Mouse (Mus musculus) kidney, embryonic 14.5 days (tissue): ENCODE measurements around the gene AC134908.4. TPM values are rescaled to one million over a fixed set of nuclear protein-coding genes. Genes with fewer than 3 reads are reported as not detected.

Experiments
- ATAC-seq: fragments of 200-750 bp; cut with Nextera tagmentation; 2 replicates; pipeline ENCODE4 v1.8.0; 2017; ENCODE audit warnings: moderate number of reproducible peaks, mild to moderate bottlenecking, moderate TSS enrichment, moderate library complexity; ENCODE audit not compliant: low FRiP score, low TSS enrichment
- H3K27ac ChIP-seq: fragments of 300-500 bp; sonication (generic); 2 replicates; pipeline ENCODE4 v1.5.1; 2014; ENCODE audit warnings: low read depth, mild to moderate bottlenecking, low read length, moderate library complexity, mixed read lengths
- H3K27me3 ChIP-seq: fragments of 300-500 bp; sonication (generic); 2 replicates; pipeline ENCODE4 v1.6.1; 2014; ENCODE audit warnings: mild to moderate bottlenecking, low read length; ENCODE audit not compliant: control insufficient read depth, insufficient read depth
- H3K36me3 ChIP-seq: fragments of 300-500 bp; sonication (generic); 2 replicates; pipeline ENCODE4 v1.6.1; 2014; ENCODE audit warnings: low read length, mixed read lengths; ENCODE audit not compliant: control insufficient read depth, insufficient read depth
- H3K4me1 ChIP-seq: fragments of 300-500 bp; sonication (generic); 2 replicates; pipeline ENCODE4 v1.6.1; 2014; ENCODE audit warnings: low read length, mixed read lengths; ENCODE audit not compliant: control insufficient read depth, insufficient read depth
- H3K4me2 ChIP-seq: fragments of 300-500 bp; sonication (generic); replicated peaks from 2 replicates; pipeline ENCODE4 v1.6.1; 2014; ENCODE audit warnings: low read depth, mild to moderate bottlenecking, low read length
- H3K4me3 ChIP-seq: fragments of 300-500 bp; sonication (generic); 2 replicates; pipeline ENCODE4 v1.5.1; 2014; ENCODE audit warnings: mild to moderate bottlenecking, low read length
- H3K9ac ChIP-seq: fragments of 300-500 bp; sonication (generic); 2 replicates; pipeline ENCODE4 v1.6.1; 2014; ENCODE audit warnings: low read depth, mild to moderate bottlenecking, low read length, moderate library complexity
- H3K9me3 ChIP-seq: fragments of 300-500 bp; sonication (generic); 2 replicates; pipeline ENCODE4 v1.6.1; 2016; ENCODE audit warnings: low read length; ENCODE audit not compliant: control insufficient read depth
- WGBS: fragments of 180-500 bp; shearing (Covaris S2); extraction: QIAGEN DNeasy Blood & Tissue Kit; methylation state at CpG from one replicate; pipeline ENCODE4 v1.1.7; 2014; 5-methylcytosine and 5-hydroxymethylcytosine counted together
- polyA plus RNA-seq: library from polyadenylated mRNA; unstranded; fragments of >200 nt; fragmentation: Nextera tagmentation; extraction: Ambion mirVana; gene quantifications from 2 replicates; pipeline ENCODE4 v1.2.1, GENCODE M21; 2014

The AC134908.4 gene
- not detected in 2 replicates for polyA plus RNA-seq

DNA sequence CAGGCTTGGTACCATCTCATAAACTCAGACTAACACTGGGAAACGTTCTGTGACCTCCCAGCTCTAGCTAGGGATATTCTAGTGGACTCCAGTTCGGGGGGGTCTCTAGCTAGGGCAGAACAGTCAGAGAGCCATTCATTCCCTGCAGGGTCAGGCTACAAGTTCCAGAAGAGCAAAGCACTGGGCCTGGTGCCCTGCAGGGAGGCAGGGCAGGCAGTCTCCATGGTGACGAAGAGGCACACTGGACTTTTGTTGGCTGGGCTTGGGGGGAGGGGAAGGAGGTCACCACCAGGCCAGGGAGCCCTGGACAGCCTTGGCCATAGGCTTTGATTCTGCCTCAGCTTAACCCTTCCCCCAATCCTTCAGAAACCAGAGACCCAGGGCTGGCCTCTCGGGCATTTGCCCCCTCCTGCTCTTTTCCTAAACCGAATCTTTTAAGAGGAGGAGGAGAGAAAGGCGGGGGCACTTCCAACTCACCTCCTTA, at the start of gene AC134908.4:
AC134908.4 (minus strand) TSS at position 51 of the 484 bp plus-strand sequence.
- Histone ChIP-seq H3K27ac (peak within 1 kb of the TSS; percentile 47; the same call in 1 of the 2 replicates), H3K9ac (peak within 1 kb of the TSS; percentile 78), H3K27me3 (no peaks in the 10 kb centered on the region), H3K4me3 (peak within 1 kb of the TSS; percentile 85), H3K4me1 (peaks cover 50% of the 10 kb centered on the region), H3K4me2 (peak within 1 kb of the TSS; percentile 99), H3K36me3 (peaks cover 6% of the 10 kb centered on the region), H3K9me3 (no peaks in the 10 kb centered on the region)
- peak; percentile 28; the same call in 1 of the 2 replicates for ATAC-seq
- WGBS = 6% methylated on average over 6 of the region's 6 CpGs

GRCm38 (mm10) chr17:25844396-25844901, 49.0 kb upstream of the AC134908.4 start, which contains the start of gene Rhot2:
Rhot2 (minus strand) TSS chr17:25844851.
- H3K4me3 ChIP-seq = peak within 1 kb of the TSS; percentile 90
- ATAC-seq = peak; percentile 92
- H3K27ac ChIP-seq = peak within 1 kb of the TSS; percentile 79; the same call in 1 of the 2 replicates
- peaks cover 8% of the 10 kb centered on the region for H3K4me1 ChIP-seq
- under 1% methylated on average over 21 of the region's 21 CpGs for WGBS
- H3K36me3 ChIP-seq = peaks cover 56% of the 10 kb centered on the region
- peak within 1 kb of the TSS; percentile 87 for H3K9ac ChIP-seq
- no peaks in the 10 kb centered on the region for H3K27me3 ChIP-seq
- peak within 1 kb of the TSS; percentile 91 for H3K4me2 ChIP-seq
- no peaks in the 10 kb centered on the region for H3K9me3 ChIP-seq

DNA sequence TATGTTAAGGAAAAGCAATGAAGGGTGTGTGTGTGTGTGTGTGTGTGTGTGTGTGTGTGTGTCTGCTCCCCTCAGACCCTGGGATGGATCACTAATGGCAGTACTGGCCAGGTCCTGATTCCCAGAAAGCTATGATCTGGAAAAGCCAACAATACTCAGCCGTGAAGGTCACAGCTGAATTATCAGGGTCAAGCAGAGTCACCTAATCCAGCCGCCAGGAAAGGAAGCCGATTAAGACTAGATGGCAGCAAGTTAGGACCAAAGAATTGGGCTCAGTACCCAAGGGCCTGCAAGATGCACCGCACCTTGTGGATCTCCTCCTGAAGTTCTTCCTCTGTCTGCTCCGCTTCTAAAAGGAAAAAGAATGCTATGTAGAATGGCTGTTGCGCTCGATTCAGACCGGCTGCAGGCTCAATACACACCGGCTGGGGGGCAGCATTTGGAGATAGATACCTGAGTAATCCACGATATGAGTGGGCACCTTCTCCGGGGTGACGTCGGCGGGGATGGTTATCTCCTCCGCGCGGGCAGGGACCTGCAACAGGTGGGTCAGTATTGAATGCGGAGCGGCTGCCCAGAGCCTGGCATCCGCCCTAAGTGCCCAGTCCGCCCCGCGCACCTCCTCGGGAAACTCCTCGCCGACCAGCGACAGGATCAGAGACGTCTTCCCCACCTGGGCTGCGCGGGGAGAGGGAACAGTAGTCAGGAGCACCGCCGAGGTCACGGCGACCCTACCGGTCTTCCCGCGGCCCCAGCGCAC, 48.4 kb upstream of the AC134908.4 start:
- Histone ChIP-seq H3K4me3 (peak overlapping the region; percentile 90), H3K9ac (peak overlapping the region; percentile 87), H3K4me2 (peak overlapping the region; percentile 91), H3K27ac (peak overlapping the region; percentile 79; the same call in 1 of the 2 replicates), H3K27me3 (no peaks in the 10 kb centered on the region), H3K9me3 (no peaks in the 10 kb centered on the region), H3K36me3 (peaks cover 56% of the 10 kb centered on the region), H3K4me1 (peaks cover 8% of the 10 kb centered on the region)
- ATAC-seq = no peak
- 3% methylated on average over 34 of the region's 38 CpGs for WGBS

GRCm38 (mm10) chr17:25843122-25843521, 47.7 kb upstream of the AC134908.4 start:
- H3K4me1 ChIP-seq = peaks cover 8% of the 10 kb centered on the region
- no peak for ATAC-seq
- peak overlapping the region; percentile 87; the same call in 1 of the 2 replicates for H3K9ac ChIP-seq
- H3K27me3 ChIP-seq = no peaks in the 10 kb centered on the region
- WGBS = 92% methylated on average over 4 of the region's 4 CpGs
- H3K9me3 ChIP-seq = no peaks in the 10 kb centered on the region
- peak overlapping the region; percentile 90; the same call in 1 of the 2 replicates for H3K4me3 ChIP-seq
- H3K27ac ChIP-seq = no peak overlapping the region
- H3K4me2 ChIP-seq = peak overlapping the region; percentile 91
- peaks cover 52% of the 10 kb centered on the region for H3K36me3 ChIP-seq

- peaks cover 53% of the 10 kb centered on the region for H3K36me3 ChIP-seq
- no peak for ATAC-seq
Measured at GRCm38 (mm10) chr17:25842509-25842908, 47.0 kb upstream of the AC134908.4 start.

DNA sequence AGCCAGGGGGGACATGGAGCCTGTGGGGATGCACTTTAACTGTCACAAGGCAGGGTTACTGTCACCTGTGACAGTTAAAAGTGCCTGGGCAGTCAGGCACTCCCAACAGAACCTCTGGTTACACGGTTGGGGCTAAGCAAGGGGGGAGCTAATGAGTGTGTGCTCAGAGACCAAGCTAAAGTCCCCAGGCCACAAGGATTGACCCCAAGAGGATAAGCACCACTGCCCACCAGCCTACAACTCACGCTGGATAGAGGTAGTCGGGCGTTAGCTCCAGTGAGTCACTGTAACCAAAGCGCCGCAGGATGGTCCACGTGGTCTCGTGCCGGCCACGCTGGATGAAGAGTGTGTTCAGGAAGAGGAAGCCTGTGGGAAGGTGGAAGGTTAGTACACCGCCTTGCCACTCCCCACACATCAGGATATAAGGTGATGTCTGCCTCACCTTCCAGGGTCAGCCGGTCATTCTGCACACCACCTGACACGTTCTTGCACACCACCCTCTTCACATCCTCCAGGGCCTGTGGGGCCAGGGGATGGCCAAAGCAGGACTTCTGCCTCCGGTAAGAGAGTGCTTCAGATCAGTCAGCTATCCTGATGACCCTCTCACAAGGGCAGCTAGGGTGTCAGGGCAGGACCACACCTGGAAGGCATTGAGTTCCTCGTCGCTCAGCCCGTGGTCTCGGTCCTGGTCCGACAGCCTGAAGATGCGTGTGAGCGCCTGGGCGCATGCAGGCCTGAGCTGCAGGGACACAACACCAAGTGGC, 45.8 kb upstream of the AC134908.4 start, which contains the start of gene Gm20683:
Gm20683 (minus strand) TSS at position 647 of the 764 bp plus-strand sequence.
- H3K9ac ChIP-seq = no peak within 1 kb of the TSS
- WGBS = 91% methylated on average over 22 of the region's 22 CpGs
- no peaks in the 10 kb centered on the region for H3K27me3 ChIP-seq
- H3K4me2 ChIP-seq = no peak within 1 kb of the TSS
- H3K27ac ChIP-seq = no peak within 1 kb of the TSS
- H3K4me1 ChIP-seq = peaks cover 25% of the 10 kb centered on the region
- ATAC-seq = no peak
- peaks cover 47% of the 10 kb centered on the region for H3K36me3 ChIP-seq
- no peaks in the 10 kb centered on the region for H3K9me3 ChIP-seq
- no peak within 1 kb of the TSS for H3K4me3 ChIP-seq

More at GRCm38 (mm10) chr17:25842509-25842908, 47.0 kb upstream of the AC134908.4 start:
- Histone ChIP-seq H3K27ac (no peak overlapping the region), H3K9ac (no peak overlapping the region), H3K9me3 (no peaks in the 10 kb centered on the region), H3K4me2 (no peak overlapping the region), H3K4me1 (peaks cover 14% of the 10 kb centered on the region), H3K27me3 (no peaks in the 10 kb centered on the region), H3K4me3 (no peak overlapping the region)
- WGBS = 88% methylated on average over 3 of the region's 3 CpGs

GRCm38 (mm10) chr17:25840519-25840918, 45.1 kb upstream of the AC134908.4 start:
- Histone ChIP-seq H3K36me3 (peaks cover 48% of the 10 kb centered on the region), H3K4me3 (no peak overlapping the region), H3K27ac (no peak overlapping the region), H3K27me3 (no peaks in the 10 kb centered on the region), H3K4me1 (peaks cover 30% of the 10 kb centered on the region), H3K9me3 (no peaks in the 10 kb centered on the region), H3K9ac (no peak overlapping the region), H3K4me2 (no peak overlapping the region)
- ATAC-seq = no peak
- 93% methylated on average over 6 of the region's 6 CpGs for WGBS

- H3K27me3 ChIP-seq = no peaks in the 10 kb centered on the region
- no peak overlapping the region for H3K27ac ChIP-seq
- H3K4me2 ChIP-seq = no peak overlapping the region
- peaks cover 38% of the 10 kb centered on the region for H3K4me1 ChIP-seq
- H3K9me3 ChIP-seq = no peaks in the 10 kb centered on the region
- peak overlapping the region; percentile 34; the same call in 1 of the 2 replicates for H3K9ac ChIP-seq
- WGBS = 82% methylated on average over 14 of the region's 14 CpGs
- ATAC-seq = no peak
- H3K36me3 ChIP-seq = peaks cover 54% of the 10 kb centered on the region
- no peak overlapping the region for H3K4me3 ChIP-seq
Measured at GRCm38 (mm10) chr17:25839455-25840235, 44.2 kb upstream of the AC134908.4 start.
